Mouse (Mus musculus): Measurements from ENCODE around the gene Auts2. TPM values are rescaled to one million over a fixed set of nuclear protein-coding genes. Genes with fewer than 3 reads are reported as not detected.

Gene Auts2
- polyA plus RNA-seq, 1 experiment from 2014 or later = 36.0 TPM

GRCm38 (mm10) chr5:131575733-131576265, 967.3 kb downstream of the Auts2 start:
- Histone ChIP-seq H3K27ac (ENCODE audit: low read depth, low read length) (no peak overlapping the region), H3K4me3 (ENCODE audit: low read depth, low read length) (no peak overlapping the region), H3K9me3 (ENCODE audit: control insufficient read depth, low read length) (no peaks in the 10 kb centered on the region), H3K4me1 (ENCODE audit: control insufficient read depth, insufficient read depth, low read length) (peaks cover 14% of the 10 kb centered on the region), H3K36me3 (ENCODE audit: control insufficient read depth, insufficient read depth, low read length) (no peaks in the 10 kb centered on the region), H3K27me3 (ENCODE audit: control insufficient read depth, insufficient read depth, low read length) (peaks cover 3% of the 10 kb centered on the region; the same call in 1 of the 2 replicates), H3K9ac (ENCODE audit: low read length) (no peak overlapping the region), H3K4me2 (no peak overlapping the region)
- DNase-seq (ENCODE audit: low spot score, missing footprints) (no peak), ATAC-seq (ENCODE audit: low FRiP score) (no peak)
- 69% methylated on average over 11 of the region's 11 CpGs for WGBS

GRCm38 (mm10) chr5:131575086-131575514, 968.0 kb downstream of the Auts2 start:
- no peaks in the 10 kb centered on the region for H3K36me3 ChIP-seq (ENCODE audit: control insufficient read depth, insufficient read depth, low read length)
- no peaks in the 10 kb centered on the region for H3K9me3 ChIP-seq (ENCODE audit: control insufficient read depth, low read length)
- ATAC-seq (ENCODE audit: low FRiP score) = peak; percentile 75
- no peak overlapping the region for H3K4me2 ChIP-seq
- H3K27ac ChIP-seq (ENCODE audit: low read depth, low read length) = peak overlapping the region; percentile 35; the same call in 1 of the 2 replicates
- peaks cover 3% of the 10 kb centered on the region; the same call in 1 of the 2 replicates for H3K27me3 ChIP-seq (ENCODE audit: control insufficient read depth, insufficient read depth, low read length)
- 49% methylated on average over 5 of the region's 5 CpGs for WGBS
- H3K4me1 ChIP-seq (ENCODE audit: control insufficient read depth, insufficient read depth, low read length) = peaks cover 14% of the 10 kb centered on the region
- H3K9ac ChIP-seq (ENCODE audit: low read length) = no peak overlapping the region
- H3K4me3 ChIP-seq (ENCODE audit: low read depth, low read length) = no peak overlapping the region
- no peak for DNase-seq (ENCODE audit: low spot score, missing footprints)

- Histone ChIP-seq H3K27ac (ENCODE audit: low read depth, low read length) (peak overlapping the region; percentile 27; the same call in 1 of the 2 replicates), H3K9me3 (ENCODE audit: control insufficient read depth, low read length) (no peaks in the 10 kb centered on the region), H3K36me3 (ENCODE audit: control insufficient read depth, insufficient read depth, low read length) (no peaks in the 10 kb centered on the region), H3K4me2 (no peak overlapping the region), H3K27me3 (ENCODE audit: control insufficient read depth, insufficient read depth, low read length) (peaks cover 3% of the 10 kb centered on the region; the same call in 1 of the 2 replicates), H3K4me1 (ENCODE audit: control insufficient read depth, insufficient read depth, low read length) (peaks cover 12% of the 10 kb centered on the region), H3K9ac (ENCODE audit: low read length) (no peak overlapping the region), H3K4me3 (ENCODE audit: low read depth, low read length) (no peak overlapping the region)
- 73% methylated on average over 16 of the region's 16 CpGs for WGBS
- no peak for DNase-seq (ENCODE audit: low spot score, missing footprints)
- no peak; the same call in 1 of the 2 replicates for ATAC-seq (ENCODE audit: low FRiP score)
Observed at GRCm38 (mm10) chr5:131574469-131575085, 968.6 kb downstream of the Auts2 start.

- peaks cover 12% of the 10 kb centered on the region for H3K4me1 ChIP-seq (ENCODE audit: control insufficient read depth, insufficient read depth, low read length)
- WGBS = 88% methylated on average over 18 of the region's 18 CpGs
- H3K4me2 ChIP-seq = no peak overlapping the region
- DNase-seq (ENCODE audit: low spot score, missing footprints) = no peak
- no peaks in the 10 kb centered on the region for H3K9me3 ChIP-seq (ENCODE audit: control insufficient read depth, low read length)
- H3K36me3 ChIP-seq (ENCODE audit: control insufficient read depth, insufficient read depth, low read length) = no peaks in the 10 kb centered on the region
- no peak overlapping the region for H3K4me3 ChIP-seq (ENCODE audit: low read depth, low read length)
- no peak overlapping the region for H3K9ac ChIP-seq (ENCODE audit: low read length)
- peaks cover 3% of the 10 kb centered on the region; the same call in 1 of the 2 replicates for H3K27me3 ChIP-seq (ENCODE audit: control insufficient read depth, insufficient read depth, low read length)
- H3K27ac ChIP-seq (ENCODE audit: low read depth, low read length) = no peak overlapping the region
- no peak for ATAC-seq (ENCODE audit: low FRiP score)
Observed at GRCm38 (mm10) chr5:131573296-131574177, 969.6 kb downstream of the Auts2 start.

GRCm38 (mm10) chr5:131566032-131566431, 977.1 kb downstream of the Auts2 start:
- Histone ChIP-seq H3K9me3 (ENCODE audit: control insufficient read depth, low read length) (no peaks in the 10 kb centered on the region), H3K9ac (ENCODE audit: low read length) (no peak overlapping the region), H3K27me3 (ENCODE audit: control insufficient read depth, insufficient read depth, low read length) (no peaks in the 10 kb centered on the region), H3K4me2 (no peak overlapping the region), H3K36me3 (ENCODE audit: control insufficient read depth, insufficient read depth, low read length) (no peaks in the 10 kb centered on the region), H3K27ac (ENCODE audit: low read depth, low read length) (no peak overlapping the region), H3K4me1 (ENCODE audit: control insufficient read depth, insufficient read depth, low read length) (no peaks in the 10 kb centered on the region), H3K4me3 (ENCODE audit: low read depth, low read length) (no peak overlapping the region)
- DNase-seq (ENCODE audit: low spot score, missing footprints) (no peak), ATAC-seq (ENCODE audit: low FRiP score) (no peak)
- WGBS = 88% methylated on average over 6 of the region's 6 CpGs

- Histone ChIP-seq H3K9me3 (ENCODE audit: control insufficient read depth, low read length) (no peaks in the 10 kb centered on the region), H3K4me1 (ENCODE audit: control insufficient read depth, insufficient read depth, low read length) (no peaks in the 10 kb centered on the region), H3K4me2 (no peak overlapping the region), H3K9ac (ENCODE audit: low read length) (no peak overlapping the region), H3K27me3 (ENCODE audit: control insufficient read depth, insufficient read depth, low read length) (no peaks in the 10 kb centered on the region), H3K4me3 (ENCODE audit: low read depth, low read length) (no peak overlapping the region), H3K27ac (ENCODE audit: low read depth, low read length) (no peak overlapping the region), H3K36me3 (ENCODE audit: control insufficient read depth, insufficient read depth, low read length) (no peaks in the 10 kb centered on the region)
- no peak for DNase-seq (ENCODE audit: low spot score, missing footprints)
- WGBS = 83% methylated on average over 5 of the region's 5 CpGs
- no peak for ATAC-seq (ENCODE audit: low FRiP score)
Observed at GRCm38 (mm10) chr5:131563630-131564252, 979.4 kb downstream of the Auts2 start.

- Histone ChIP-seq H3K9me3 (ENCODE audit: control insufficient read depth, low read length) (no peaks in the 10 kb centered on the region), H3K27ac (ENCODE audit: low read depth, low read length) (no peak overlapping the region), H3K4me3 (ENCODE audit: low read depth, low read length) (no peak overlapping the region), H3K27me3 (ENCODE audit: control insufficient read depth, insufficient read depth, low read length) (no peaks in the 10 kb centered on the region), H3K4me2 (no peak overlapping the region), H3K9ac (ENCODE audit: low read length) (no peak overlapping the region), H3K4me1 (ENCODE audit: control insufficient read depth, insufficient read depth, low read length) (peaks cover 3% of the 10 kb centered on the region; the same call in 1 of the 2 replicates), H3K36me3 (ENCODE audit: control insufficient read depth, insufficient read depth, low read length) (no peaks in the 10 kb centered on the region)
- no peak for ATAC-seq (ENCODE audit: low FRiP score)
- no peak for DNase-seq (ENCODE audit: low spot score, missing footprints)
- WGBS = 86% methylated on average over 5 of the region's 5 CpGs
Observed at GRCm38 (mm10) chr5:131560773-131561560, 982.2 kb downstream of the Auts2 start.

- DNase-seq (ENCODE audit: low spot score, missing footprints) = no peak
- Histone ChIP-seq H3K27ac (ENCODE audit: low read depth, low read length) (no peak overlapping the region), H3K9me3 (ENCODE audit: control insufficient read depth, low read length) (no peaks in the 10 kb centered on the region), H3K4me3 (ENCODE audit: low read depth, low read length) (no peak overlapping the region), H3K27me3 (ENCODE audit: control insufficient read depth, insufficient read depth, low read length) (no peaks in the 10 kb centered on the region), H3K4me2 (no peak overlapping the region), H3K4me1 (ENCODE audit: control insufficient read depth, insufficient read depth, low read length) (peaks cover 3% of the 10 kb centered on the region; the same call in 1 of the 2 replicates), H3K36me3 (ENCODE audit: control insufficient read depth, insufficient read depth, low read length) (no peaks in the 10 kb centered on the region), H3K9ac (ENCODE audit: low read length) (no peak overlapping the region)
- 68% methylated on average over 8 of the region's 8 CpGs for WGBS
- peak; percentile 54; the same call in 1 of the 2 replicates for ATAC-seq (ENCODE audit: low FRiP score)
Observed at GRCm38 (mm10) chr5:131558403-131559174, 984.6 kb downstream of the Auts2 start.

All from midbrain, embryonic 11.5 days (tissue).